Mouse (Mus musculus) kidney, adult 11 months (tissue): ENCODE measurements around the gene Adamtsl4.

ENCODE experiments used
- DNase-seq: peaks from one replicate; pipeline ENCODE4 v3.0.0; 2022

Adamtsl4 gene

DNA sequence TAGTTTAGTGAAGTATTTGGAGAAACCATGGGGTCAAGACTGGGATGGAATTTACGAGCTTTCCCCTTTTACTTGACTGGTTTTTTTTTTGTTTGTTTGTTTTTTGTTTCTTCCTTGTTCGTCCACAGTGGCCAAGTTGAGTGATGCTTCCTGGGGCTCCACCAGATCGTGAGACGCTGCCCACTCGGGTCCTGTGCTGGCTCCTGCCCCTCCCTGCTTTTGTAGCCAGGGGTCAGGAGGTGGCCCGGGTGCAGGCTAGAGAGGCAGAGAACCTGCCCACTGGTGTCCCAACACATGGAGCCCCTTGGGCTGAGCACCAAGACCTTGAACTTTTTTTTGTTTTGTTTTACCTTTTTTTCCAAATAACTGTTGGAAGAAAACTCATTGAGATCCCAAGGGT, 56.4 kb downstream of the Adamtsl4 start:
- no peak for DNase-seq

DNA sequence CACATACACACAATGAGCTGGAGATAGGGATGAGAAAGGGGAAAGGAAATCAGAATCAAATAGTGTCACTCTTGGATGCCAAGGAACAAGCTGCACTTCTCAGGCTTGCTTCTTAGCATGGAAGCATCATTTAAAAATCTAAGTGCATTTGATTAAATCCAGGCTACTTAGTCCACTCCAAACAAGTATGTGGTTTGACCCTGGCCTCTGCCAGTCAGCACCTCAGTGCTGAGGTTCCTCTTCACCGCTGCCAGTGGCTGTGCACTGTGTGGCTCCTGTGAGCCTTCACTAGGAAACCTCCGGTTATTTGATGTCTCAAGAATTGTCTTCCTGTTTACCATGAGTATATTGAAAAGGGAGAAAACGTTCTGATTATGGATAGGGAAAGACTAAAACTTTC, 56.9 kb downstream of the Adamtsl4 start:
- DNase-seq: no peak

DNA sequence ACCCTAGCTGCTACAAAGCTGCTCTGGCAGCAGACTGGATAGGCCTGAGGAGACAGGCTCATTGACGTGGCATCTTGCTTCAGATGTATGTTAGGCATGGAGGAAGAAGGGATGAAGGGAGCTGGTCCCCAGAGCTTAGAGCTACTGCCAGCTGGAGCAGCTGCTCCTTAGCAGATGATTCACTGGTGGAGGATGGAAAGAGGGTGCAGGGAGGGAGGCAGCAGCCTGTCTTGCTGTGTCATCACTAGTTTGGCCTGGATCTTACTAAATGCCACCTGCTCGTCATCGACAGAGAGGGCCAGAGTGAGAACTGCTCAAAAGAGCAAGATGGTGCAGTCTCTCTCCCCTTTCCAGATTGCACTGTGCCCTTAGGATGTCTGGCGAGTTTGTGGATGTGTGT, 58.0 kb downstream of the Adamtsl4 start:
- no peak for DNase-seq

DNA sequence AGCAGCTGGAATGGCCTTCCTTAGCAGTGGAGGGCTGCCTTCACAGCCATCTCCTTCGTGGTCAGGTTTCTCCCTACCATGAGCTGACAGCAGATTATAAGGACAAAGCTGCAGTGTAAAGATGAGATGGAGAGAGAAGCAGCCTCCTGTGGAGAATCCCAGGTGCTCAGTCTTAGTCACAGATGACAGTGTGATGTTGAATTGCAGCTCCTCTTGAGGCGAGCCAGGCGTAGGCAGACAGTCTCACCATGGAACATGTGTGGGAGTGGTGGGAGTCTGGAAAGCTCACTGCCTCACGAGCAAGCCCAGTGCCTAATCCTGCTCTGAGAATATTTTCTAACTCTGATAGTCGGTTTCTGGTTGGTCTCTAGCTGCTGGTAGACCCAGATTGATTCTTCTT, 60.0 kb downstream of the Adamtsl4 start:
- DNase-seq: no peak
